Mouse (Mus musculus) heart, adult 9 months (tissue): ENCODE results near the gene Kdm6b.

Experiments used
- DNase-seq, 2 experiments: peaks; one replicate each; pipeline ENCODE4 v3.0.0; 2022; ENCODE audit warnings: low spot score in 2 of 2

The Kdm6b gene

GRCm38 (mm10) chr11:69413221-69414181 is at the start of gene Kdm6b:
Gene Kdm6b (minus strand): TSS chr11:69413675.
- no peak for DNase-seq

- DNase-seq = no peak
Observed at GRCm38 (mm10) chr11:69461568-69461967, 48.1 kb upstream of the Kdm6b start.

GRCm38 (mm10) chr11:69459883-69460282 is 46.4 kb upstream of the Kdm6b start:
- DNase-seq = no peak

- no peak for DNase-seq
Observed at GRCm38 (mm10) chr11:69457006-69457579, 43.6 kb upstream of the Kdm6b start.

- peak; percentile 78 to 85 for DNase-seq
Observed at GRCm38 (mm10) chr11:69452114-69452867, 38.8 kb upstream of the Kdm6b start.

- no peak for DNase-seq
Observed at GRCm38 (mm10) chr11:69447299-69447698, 33.8 kb upstream of the Kdm6b start.

GRCm38 (mm10) chr11:69443328-69443727 is 29.9 kb upstream of the Kdm6b start:
- DNase-seq = peak; percentile 35 to 71

- no peak for DNase-seq
Observed at GRCm38 (mm10) chr11:69437291-69437690, 23.8 kb upstream of the Kdm6b start.

GRCm38 (mm10) chr11:69433189-69433588 is 19.7 kb upstream of the Kdm6b start:
- DNase-seq = no peak

GRCm38 (mm10) chr11:69432640-69432982 is 19.1 kb upstream of the Kdm6b start:
- DNase-seq = no peak

- peak; percentile 61 to 78 for DNase-seq
Observed at GRCm38 (mm10) chr11:69431829-69432639, 18.6 kb upstream of the Kdm6b start.

- no peak for DNase-seq
Observed at GRCm38 (mm10) chr11:69430631-69431030, 17.2 kb upstream of the Kdm6b start.

- peak; percentile 30 to 55 for DNase-seq
Observed at GRCm38 (mm10) chr11:69429313-69429712, 15.8 kb upstream of the Kdm6b start.

GRCm38 (mm10) chr11:69428751-69429150 is 15.3 kb upstream of the Kdm6b start:
- DNase-seq = no peak

- DNase-seq = no peak
Observed at GRCm38 (mm10) chr11:69426246-69426645, 12.8 kb upstream of the Kdm6b start.

GRCm38 (mm10) chr11:69423885-69424284 is 10.4 kb upstream of the Kdm6b start:
- DNase-seq = no peak

GRCm38 (mm10) chr11:69422842-69423241 is 9.4 kb upstream of the Kdm6b start:
- no peak for DNase-seq

- DNase-seq = no peak
Observed at GRCm38 (mm10) chr11:69421131-69421977, 7.9 kb upstream of the Kdm6b start.

- no peak for DNase-seq
Observed at GRCm38 (mm10) chr11:69420554-69421000, 7.1 kb upstream of the Kdm6b start.

GRCm38 (mm10) chr11:69419813-69420553 is 6.5 kb upstream of the Kdm6b start:
- DNase-seq = peak; percentile 67 to 71
